Mouse (Mus musculus) small intestine, adult 2 months (tissue): Measurements from ENCODE around the gene Smok3a.
"Not testable (repeated sequence)": the region's sequence is repeated elsewhere in the genome, so short reads cannot be mapped to it uniquely, and the experiment has no call there.

ENCODE experiments used
- CTCF ChIP-seq: fragments of 200-500 bp; IDR thresholded peaks from 2 replicates; pipeline ENCODE4 v1.5.1; 2012; ENCODE audit warnings: low read depth, mild to moderate bottlenecking, control low read depth, inconsistent platforms, low read length, moderate library complexity, mixed read lengths; ENCODE audit not compliant: insufficient replicate concordance, insufficient read length; ENCODE audit errors: extremely low read depth
- POLR2A ChIP-seq: fragments of 200-500 bp; IDR thresholded peaks from 2 replicates; pipeline ENCODE4 v1.6.1; 2012; ENCODE audit warnings: low read depth, mild to moderate bottlenecking, control low read depth, inconsistent platforms, low read length, moderate library complexity

GRCm38 (mm10) chr5:138020961-138021479, at the start of gene Smok3a, which contains the start of gene Smok3b:
- not testable (repeated sequence) for TF ChIP-seq CTCF, POLR2A
